Mouse (Mus musculus): Measurements from ENCODE around the gene Hs1bp3.

- TF ChIP-seq MYOG (IDR thresholded peaks at IDR 0.05; ENCODE audit: control insufficient read depth, extremely low read depth, insufficient read length) = no peak
- no peak for TF ChIP-seq CTCF (IDR thresholded peaks at IDR 0.05; ENCODE audit: control insufficient read depth, insufficient read depth, insufficient read length)
- no peak for TF ChIP-seq MAX (IDR thresholded peaks at IDR 0.05)
- no peak for TF ChIP-seq USF1 (IDR thresholded peaks at IDR 0.05; ENCODE audit: low read depth)
- no peak for TF ChIP-seq CEBPB (IDR thresholded peaks at IDR 0.05; ENCODE audit: low read depth)
- TF ChIP-seq MYOD1 (IDR thresholded peaks at IDR 0.05; ENCODE audit: control insufficient read depth, insufficient read length, low read depth) = no peak
- TF ChIP-seq FOSL1 (IDR thresholded peaks at IDR 0.05; ENCODE audit: insufficient read depth, low read length, poor library complexity, severe bottlenecking) = no peak
Observed at GRCm38 (mm10) chr12:8357449-8357848, 44.2 kb downstream of the Hs1bp3 start.
